Mouse (Mus musculus) gastrocnemius, adult 18-20 months (tissue): Measurements from ENCODE around the gene Cables2. TPM values are rescaled to one million over a fixed set of nuclear protein-coding genes. Genes with fewer than 3 reads are reported as not detected.
"Not testable (repeated sequence)": the region's sequence is repeated elsewhere in the genome, so short reads cannot be mapped to it uniquely, and the experiment has no call there.

Experiments
- DNase-seq: peaks from one replicate; pipeline ENCODE4 v3.0.0; 2021; ENCODE audit warnings: low spot score
- total RNA-seq, 2 experiments: library from RNA; stranded (reverse); gene quantifications; 2 replicates each; pipeline ENCODE4 v1.2.3; 2021

Cables2 gene
- total RNA-seq, 2 experiments from 2014 or later: 8.2 to 9.1 TPM

DNA sequence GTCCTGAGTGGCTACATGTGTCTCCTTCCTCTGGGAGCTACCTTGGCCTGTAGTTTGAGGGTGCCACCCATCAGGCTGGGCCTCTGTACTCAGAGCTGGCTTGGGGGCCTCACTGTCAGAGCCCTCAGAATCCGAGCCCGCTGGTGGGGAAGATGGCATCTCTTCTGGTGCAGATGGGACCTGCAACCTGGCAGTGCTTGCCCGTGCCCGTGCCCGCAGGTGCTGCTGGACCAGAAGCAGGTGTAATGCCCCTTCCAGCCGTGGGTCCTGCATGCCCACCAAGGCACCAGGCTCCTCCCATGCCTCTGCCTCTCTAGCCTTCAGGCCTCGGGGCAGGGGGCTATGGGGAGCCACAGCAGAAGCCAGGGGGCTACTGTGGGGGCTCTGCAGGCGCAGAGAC is 6.0 kb upstream of the Cables2 start:
- DNase-seq: no peak

DNA sequence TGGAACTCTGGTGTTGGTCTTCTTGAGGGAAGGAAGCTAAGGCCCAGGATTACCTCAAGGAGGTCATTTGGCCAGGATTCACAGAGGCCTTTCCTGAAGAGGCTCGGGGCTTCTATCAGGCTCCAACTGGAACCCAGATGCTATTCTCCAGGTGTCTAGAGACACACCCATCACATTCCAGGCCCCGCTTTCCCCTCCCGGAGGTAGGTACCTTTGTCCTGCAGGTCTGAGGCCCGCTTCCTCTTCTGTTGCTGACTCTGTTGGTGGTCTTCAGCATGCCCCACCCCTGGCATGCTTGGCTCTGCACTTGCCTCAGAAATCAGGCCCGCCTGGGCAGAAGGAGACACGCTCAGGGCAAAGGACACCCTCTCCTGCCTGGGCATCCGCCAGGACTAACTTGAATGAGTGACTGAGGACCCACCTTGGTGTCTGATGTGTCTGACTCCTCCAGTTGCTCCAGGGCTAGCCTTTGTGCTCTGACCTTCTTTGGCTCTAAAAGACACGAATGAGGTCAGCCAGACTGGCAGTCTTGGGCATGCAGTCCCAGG is 4.6 kb upstream of the Cables2 start:
- no peak for DNase-seq

DNA sequence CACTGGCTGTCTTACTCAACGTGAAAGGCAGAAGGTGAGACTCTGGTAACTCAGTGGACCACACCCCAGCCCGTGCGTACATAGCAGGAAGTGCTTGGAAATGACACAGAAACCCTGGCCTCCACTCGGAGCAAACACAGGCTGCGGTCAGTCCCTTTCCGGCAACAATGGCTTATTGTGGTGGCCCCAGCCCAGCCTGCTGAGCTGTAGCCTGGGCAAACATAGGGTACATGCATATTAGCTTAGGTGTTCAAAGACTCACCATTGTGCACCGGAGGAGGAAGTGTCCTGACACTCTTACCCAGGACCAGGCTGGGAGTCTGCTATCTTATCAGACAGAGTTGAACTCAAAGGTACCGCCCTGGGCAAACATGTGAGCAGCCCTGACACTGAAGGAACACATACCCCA is 3.6 kb upstream of the Cables2 start:
- DNase-seq: no peak

DNA sequence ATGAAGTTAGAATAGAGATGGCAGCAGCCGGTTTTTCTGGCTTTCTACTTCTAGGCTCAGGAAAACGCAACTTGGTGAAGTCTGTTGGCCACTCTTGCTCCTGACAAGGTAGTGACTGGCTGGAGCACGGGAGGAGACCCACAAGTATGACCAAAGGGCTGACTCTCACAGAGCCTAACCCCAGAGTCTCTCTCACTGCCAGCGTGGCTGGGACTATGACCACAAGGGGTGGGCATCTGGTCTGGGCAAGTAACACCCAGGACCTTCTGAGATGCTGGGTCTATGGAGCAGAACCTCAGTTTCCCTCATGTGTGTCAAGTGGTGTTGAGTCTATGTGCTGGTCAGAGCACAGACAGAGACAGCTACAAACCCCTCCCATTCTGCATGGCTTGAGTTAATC is 3.1 kb upstream of the Cables2 start:
- DNase-seq: no peak

DNA sequence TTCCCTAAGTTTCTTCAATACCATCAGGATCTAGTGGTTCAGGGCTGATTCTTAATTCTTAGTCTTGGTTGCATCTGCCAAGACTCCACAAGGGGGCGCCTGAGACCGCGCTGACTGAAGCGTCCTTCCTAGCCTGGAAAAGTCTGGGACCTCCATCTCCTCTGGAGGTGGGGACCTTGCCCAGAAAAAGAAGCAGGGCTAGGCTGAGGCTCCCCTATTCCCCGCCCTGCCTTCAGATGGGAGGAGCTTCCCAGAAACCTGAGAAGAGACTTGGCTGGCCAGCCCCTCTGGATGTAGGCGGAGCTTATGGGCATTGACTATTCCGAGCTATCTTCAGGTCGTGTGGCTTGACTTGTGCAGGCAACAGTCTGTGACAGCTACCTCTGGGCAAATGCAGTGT is 2.5 kb upstream of the Cables2 start:
- DNase-seq: peak; percentile 89

DNA sequence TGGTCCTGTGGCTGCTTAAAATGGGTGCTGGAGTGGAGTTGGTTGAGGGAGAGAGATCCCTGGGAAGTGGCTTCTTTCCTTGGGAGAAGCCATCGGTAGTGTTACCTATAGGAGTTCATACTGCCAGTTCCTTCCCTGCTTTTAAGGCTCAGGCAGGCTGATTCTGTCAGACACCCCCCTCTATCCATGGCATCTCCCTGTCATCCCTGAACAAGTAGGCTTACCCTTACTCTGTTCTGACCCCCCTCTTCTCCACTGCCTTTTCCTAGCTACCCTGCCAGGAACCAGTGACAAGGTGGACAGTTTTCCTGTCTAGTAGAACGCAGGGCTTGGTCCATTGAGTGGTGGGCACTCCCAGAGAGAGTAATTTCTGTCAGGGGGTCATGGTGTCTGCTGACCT is 1.2 kb upstream of the Cables2 start:
- no peak for DNase-seq

DNA sequence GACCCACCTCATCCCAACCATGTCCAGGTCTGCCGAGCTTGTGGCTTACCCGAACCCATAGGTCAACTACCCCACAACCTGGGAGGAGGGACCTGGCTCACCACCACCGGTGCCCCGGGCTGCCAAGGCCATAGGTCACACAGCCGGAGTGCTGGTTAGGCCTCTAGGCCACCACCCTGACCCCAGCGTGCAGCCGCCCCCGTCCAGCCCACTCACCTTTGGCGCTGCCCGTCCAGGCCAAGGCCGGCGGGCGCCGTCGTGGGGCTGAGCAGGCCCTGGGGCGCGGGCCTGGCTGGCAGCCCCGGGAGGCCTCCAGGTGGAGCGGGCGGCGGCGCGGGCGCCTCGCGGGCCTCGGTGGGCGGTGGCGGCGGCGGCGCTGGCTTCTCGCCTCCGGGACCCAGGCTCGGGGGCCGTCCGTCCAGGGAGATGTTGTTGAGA is 393 bp downstream of the Cables2 start:
- DNase-seq: peak; percentile 42

DNA sequence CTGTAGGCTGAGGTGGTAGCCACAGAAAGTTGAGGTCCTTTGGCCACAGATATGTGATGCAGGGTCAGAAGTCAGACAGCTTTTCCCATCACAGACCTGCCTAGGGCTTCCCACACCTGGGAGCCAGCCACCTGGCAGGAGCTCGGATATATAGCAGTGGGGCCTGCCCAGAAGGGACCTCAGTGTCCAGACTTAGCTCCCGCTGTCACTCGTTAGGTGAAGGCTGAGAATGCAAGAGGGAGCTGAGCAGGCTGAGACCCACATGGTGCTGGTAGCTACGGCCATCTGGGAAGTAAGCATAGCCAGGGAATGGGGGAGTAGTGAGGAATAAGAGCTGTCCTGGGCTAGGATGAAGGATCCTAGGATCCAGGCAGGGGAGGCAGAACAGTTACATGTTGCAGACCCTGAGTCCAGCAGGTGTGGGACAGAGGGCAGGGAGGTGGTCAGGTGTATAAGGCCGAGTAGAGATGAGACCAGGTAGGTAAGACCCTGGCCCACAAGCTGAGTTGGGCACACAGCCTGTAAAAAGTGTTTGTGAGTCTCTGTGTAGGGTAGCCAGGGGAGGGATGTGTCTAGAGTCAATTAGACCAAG is 1.4 kb downstream of the Cables2 start:
- no peak for DNase-seq

DNA sequence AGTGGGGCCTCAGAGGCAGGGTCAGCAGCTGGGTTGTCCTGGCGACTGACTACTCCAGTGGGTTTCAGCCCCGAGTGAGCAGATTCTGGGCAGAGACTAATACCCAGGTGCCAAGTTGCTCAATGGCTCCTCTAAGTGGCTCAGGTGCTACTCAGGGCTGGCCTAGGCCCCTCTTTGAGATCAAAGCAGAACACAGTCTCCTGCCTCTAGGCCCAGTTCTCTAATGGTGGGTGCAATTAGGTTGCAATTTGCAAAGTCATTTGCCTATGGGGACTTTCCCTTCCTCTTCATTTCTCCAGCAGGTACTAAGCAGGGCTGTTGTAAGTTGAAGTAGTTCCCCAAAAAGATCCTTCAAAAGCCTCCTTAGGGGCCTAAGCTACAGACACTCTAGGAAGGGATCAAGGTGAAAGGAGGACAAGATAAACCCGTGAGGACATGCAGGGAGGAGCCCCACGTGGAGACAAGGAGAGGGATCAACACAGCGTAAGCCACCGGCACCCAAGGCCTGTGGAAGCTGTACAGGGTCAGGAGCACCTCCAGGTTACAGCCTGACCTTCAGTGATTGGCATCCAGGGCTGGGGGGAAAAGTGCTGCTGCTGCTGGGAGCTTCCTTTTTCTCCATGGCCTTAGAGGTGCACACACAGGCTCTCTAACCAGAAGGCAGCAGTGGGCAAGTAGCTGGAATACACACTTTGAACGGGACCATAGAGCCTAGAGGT is 2.6 kb downstream of the Cables2 start:
- no peak for DNase-seq

DNA sequence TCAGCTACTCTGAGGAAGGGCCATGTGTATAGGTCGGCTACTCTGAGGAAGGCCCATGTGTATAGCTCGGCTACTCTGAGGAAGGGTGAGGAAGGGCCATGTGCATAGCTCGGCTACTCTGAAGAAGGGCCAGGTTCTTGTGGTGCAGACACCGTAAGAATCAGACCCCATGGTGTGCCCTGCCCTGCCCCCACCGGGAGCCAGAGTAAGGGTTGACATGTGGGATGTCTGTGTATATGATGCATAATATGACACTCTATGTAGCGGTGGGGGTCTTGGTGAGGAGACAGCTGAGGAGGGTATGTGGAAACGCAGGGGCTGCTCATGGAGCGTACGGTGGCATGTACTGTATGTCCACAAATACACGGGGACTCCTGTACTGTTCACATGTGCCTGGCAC is 4.0 kb downstream of the Cables2 start:
- no peak for DNase-seq

DNA sequence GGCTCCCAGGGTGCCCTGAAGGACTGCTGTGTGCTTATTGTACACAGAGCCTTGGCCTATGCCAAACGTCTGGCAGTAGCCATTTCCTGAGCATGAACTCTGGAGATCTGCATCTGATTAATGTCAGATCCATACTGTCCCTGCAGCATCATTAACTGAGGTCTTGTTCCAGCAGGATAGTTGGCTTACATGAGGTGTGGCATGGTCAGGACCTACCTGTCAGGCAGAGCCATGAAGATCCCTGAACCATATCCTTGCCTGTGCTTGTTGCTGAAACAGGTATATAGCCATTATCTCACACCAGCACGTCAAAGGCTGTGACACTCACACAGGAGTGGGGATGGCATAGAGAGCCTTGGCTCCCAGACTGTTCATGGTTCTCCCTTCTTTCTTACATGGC is 5.3 kb downstream of the Cables2 start:
- no peak for DNase-seq

DNA sequence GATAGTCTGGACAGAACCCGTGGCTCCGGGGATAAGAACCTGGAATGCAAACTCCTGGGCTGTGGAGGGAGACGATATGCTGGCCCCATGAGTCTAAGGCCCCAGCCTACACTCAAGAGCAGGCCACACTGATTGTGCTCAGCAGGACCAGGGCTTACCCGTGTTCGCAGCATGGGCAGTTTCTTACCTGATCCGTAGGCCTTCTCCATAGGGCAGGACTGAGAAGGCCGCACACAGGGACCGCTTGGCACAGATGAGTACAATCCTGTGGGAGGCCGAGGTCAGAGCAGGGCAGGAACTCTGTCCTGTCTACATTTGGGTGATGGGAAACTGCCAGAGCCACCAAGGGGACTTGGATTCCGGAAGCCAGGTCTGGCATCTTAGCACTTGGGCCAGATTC is 10.4 kb downstream of the Cables2 start:
- no peak for DNase-seq

DNA sequence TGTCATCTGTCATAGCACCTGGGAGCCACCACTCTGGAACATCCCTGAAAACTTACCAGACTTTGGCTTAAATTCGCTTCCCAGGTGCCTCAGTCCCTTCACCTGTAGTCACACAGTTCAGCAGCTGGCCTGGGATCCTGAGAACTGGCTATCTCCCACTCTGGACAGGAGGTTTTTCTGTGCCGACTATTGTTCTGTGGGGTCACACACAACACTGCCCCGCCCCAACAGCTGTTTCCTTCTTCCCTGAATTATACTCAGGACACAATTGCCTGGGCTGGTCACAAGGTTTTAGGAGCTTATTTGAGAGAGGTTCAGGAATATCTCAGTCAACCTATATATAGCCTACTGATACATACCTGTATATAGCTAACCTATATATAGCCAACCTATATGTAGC is 10.9 kb downstream of the Cables2 start:
- no peak for DNase-seq

DNA sequence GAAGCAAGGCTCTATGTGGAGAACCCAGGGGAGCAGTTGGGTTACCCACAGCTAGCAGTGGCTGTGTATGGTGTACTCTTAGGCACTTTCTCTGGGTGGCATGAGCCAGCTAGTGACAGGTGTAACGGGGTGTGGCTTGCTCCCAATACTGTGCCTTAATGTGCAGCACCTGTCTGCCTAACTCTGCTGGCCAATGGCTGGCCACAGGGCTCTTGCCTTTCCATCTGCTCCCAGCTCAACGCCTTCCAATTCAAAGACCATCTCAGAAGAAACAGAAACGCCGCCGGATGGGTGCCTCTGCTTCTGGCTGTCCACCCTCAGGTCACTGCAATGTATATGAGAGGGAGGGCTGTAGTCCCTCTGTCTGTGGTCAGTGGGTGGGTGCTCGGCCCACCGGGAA is 11.4 kb downstream of the Cables2 start:
- DNase-seq: no peak

DNA sequence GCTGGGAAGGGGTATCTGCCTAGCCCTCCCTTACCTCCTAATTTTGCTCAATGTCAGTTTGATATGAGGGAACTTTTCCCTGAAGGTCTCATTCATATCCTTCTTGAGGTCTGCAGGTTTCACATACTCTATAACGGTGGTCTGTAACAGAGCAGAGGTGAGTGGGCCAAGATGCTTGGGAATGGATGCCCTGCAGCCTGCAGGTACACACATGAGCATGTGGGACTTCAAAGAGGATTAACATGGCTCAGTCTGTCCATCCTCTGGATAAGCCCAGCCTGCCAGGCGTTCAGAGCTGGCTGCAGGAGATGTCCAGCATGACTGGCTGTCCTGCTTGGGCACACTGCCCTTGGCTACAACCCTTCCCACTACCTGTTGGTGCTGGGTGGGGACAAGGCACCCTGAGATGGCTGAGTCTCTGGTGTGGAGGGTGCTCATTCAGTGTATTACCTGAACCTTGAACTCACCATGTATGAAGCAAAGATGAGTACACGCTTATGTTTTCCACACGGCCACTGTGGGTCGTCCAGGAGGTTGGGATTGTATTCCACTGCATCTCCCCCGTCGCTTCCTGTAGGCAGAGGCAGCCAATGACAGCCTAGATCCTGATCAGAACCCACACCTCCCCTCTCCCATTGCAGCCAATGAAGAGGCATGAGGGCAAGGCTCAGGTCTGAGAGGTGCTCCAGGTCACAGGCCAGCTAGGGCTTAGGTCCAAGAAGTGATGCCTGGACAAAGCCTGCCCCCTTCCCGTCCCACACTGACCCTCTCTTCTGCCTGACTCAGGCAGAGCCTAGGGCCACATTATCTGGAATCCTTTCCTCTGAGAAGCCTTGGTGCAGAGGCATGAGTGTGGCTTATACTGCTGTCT is 12.5 kb downstream of the Cables2 start:
- DNase-seq: no peak

DNA sequence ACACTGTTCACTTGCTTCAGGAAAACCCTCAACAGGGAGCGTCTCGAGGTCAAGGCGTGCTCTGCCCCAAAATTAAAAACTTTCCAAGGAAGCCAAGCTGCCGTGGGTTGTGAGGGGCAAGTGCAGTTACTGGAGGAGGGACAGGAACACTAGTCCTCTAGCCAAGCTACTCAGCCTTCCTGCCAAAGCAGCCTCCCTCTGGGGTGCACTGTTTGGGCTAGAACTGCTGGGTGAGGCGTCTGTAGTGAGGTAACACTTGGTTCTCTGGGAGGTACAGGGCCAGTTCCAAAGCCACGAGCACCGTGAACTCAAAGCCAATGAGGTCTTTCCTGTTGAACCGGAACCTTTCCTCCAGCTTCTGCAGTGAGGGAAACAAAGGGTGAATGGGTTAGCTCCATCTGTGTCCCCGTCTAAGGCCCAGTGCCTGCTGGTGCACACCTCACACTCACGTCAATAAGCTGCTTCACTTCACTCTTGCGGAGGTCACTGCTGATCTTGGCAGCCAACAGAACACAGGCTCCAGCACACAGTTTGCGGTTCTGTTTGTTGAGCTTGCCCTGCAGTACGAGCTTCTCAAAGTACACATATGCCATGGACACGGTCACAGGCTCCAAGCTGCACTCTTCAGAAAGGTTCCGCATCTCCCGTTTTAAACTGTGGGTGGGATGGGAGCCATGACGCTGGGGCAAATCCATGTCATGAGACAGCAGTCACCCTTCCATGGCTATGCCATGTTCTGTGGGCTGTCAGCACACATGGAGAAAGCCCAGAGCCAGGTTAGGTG is 13.3 kb downstream of the Cables2 start:
- not testable (repeated sequence) for DNase-seq

DNA sequence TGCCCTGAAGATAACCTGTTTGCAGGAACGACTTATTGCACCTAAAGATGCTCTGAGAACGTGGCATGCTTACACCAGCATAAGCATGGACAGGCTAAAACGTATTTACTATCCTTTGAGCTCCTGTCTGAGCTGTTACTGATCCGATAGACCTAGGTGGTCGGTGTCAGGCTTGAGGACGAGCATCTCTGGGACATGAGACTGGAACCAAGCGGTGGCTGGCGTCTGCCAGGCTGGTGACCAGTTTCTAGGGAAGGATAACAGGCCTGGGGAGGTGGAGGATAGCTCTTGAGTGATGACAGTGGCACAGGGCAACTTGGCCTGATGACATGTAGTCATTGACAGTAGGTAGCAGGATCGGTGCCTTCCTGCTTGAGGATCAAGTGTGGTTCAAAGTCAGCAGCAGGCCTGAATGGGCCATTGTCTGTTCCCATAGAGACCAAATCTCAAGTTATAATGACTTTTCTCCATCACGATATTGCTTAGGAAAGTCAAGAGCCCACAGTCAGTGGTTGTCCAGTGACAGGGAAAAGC is 14.3 kb downstream of the Cables2 start:
- DNase-seq: not testable (repeated sequence)

DNA sequence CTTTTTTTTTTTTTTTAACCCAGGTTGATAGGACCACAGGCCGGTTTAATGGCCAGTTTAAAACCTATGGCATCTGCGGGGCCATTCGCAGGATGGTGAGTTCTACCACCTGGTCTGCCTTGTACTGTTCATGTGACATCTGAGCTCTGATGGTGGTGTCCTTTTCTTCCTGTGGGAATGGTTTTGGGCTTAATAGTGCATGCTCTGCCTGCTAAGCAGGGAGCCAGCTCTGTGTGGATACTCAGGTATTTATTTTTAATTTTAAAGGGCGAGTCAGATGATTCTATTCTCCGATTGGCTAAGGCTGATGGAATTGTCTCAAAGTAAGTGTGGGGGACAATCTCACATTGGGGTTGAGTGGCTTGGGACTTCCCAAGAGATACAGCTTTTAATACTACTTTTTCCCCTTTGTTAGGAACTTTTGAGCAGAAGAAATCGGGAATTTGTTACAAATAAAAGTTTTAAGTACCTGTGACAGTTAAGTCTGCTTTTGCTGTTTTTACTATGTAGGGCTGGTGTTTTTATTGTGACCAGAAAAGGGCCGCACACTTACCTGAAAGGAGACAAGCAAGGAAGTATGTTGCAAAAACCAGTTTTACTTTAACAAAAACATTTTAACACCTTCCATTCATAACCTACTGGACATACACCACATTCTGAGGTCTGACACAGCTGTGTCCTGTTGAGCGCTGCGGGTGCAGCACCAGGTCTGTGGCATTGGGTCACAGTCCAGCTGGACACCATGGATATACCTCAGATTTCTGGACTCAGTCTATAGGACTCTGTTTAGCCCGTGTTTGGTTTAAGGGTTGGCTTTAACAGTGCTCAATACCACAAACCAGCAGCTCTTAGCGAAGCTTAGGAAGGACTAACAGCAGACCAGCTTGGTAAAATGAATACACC is 15.1 kb downstream of the Cables2 start:
- DNase-seq: no peak

DNA sequence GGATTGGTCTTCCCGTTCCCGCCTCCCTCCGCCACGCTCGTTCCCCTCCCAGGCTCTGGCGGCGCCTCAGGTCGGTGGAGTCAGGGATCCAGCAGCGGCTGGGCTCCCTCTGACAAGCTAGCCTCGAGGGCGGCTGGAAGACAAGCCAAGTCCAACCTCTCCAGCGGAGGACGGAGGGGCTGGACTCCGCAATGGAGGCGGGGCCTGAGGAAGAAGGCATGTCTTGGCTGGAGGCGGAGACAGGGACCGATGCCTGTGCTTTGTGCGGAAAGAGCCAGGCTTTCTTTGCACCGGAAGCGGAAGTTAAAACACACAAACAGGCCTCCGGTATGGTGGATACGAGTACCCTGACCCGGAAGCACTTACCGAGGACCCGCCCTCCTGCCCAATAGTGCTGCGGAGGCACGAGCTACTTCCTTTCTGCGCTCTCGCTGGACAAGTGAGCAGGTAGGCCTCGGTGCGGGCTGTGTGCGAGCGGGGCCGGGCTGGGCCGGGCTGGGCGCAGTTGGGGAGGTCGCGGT is 16.2 kb downstream of the Cables2 start, which contains the start of gene Rps21:
TSS of gene Rps21 (plus strand) at position 377 of the 521 bp plus-strand sequence.
- peak; percentile 99 for DNase-seq
